Mouse (Mus musculus): ENCODE results near the gene Prune1. TPM values are rescaled to one million over a fixed set of nuclear protein-coding genes. Genes with fewer than 3 reads are reported as not detected.

Prune1 gene
- polyA plus RNA-seq, 1 experiment from 2014 or later: 24.5 TPM

Other genes with a start within 250 kb of the Prune1 start
- gene Psmd4, start 239.5 kb downstream of the Prune1 start, polyA plus RNA-seq (2015; fragmentation: Nextera tagmentation; extraction: Ambion mirVana): 198 and 214 TPM in 2 replicates
- 16.4 and 17.5 TPM in 2 replicates for gene Pip5k1a, start 175.1 kb downstream of the Prune1 start, polyA plus RNA-seq (2015; fragmentation: Nextera tagmentation; extraction: Ambion mirVana)
- gene Vps72, start 171.1 kb downstream of the Prune1 start, polyA plus RNA-seq (2015; fragmentation: Nextera tagmentation; extraction: Ambion mirVana): 98.9 and 100.0 TPM in 2 replicates
- gene Tmod4, start 157.6 kb downstream of the Prune1 start, polyA plus RNA-seq (2015; fragmentation: Nextera tagmentation; extraction: Ambion mirVana): 0.82 and 1.4 TPM in 2 replicates
- 51.7 and 54.2 TPM in 2 replicates for gene Scnm1, start 148.1 kb downstream of the Prune1 start, polyA plus RNA-seq (2015; fragmentation: Nextera tagmentation; extraction: Ambion mirVana)
- 8.8 and 9.8 TPM in 2 replicates for gene Lysmd1, start 148.0 kb downstream of the Prune1 start, polyA plus RNA-seq (2015; fragmentation: Nextera tagmentation; extraction: Ambion mirVana)
- 2.1 and 2.8 TPM in 2 replicates for gene Tnfaip8l2, start 139.7 kb downstream of the Prune1 start, polyA plus RNA-seq (2015; fragmentation: Nextera tagmentation; extraction: Ambion mirVana)
- 2.9 and 3.0 TPM in 2 replicates for gene Sema6c, start 121.6 kb downstream of the Prune1 start, polyA plus RNA-seq (2015; fragmentation: Nextera tagmentation; extraction: Ambion mirVana)
- gene Gabpb2, start 64.2 kb downstream of the Prune1 start, polyA plus RNA-seq (2015; fragmentation: Nextera tagmentation; extraction: Ambion mirVana): 5.1 and 5.4 TPM in 2 replicates
- gene Cdc42se1, start 53.3 kb downstream of the Prune1 start, polyA plus RNA-seq (2015; fragmentation: Nextera tagmentation; extraction: Ambion mirVana): 51.6 and 52.3 TPM in 2 replicates
- gene Mllt11, start 49.9 kb downstream of the Prune1 start, polyA plus RNA-seq (2015; fragmentation: Nextera tagmentation; extraction: Ambion mirVana): 11.0 and 11.5 TPM in 2 replicates
- gene Gm128, start 40.5 kb downstream of the Prune1 start, polyA plus RNA-seq (2015; fragmentation: Nextera tagmentation; extraction: Ambion mirVana): 0.24 and 0.37 TPM in 2 replicates
- gene Bnipl, start 30.9 kb downstream of the Prune1 start, polyA plus RNA-seq (2015; fragmentation: Nextera tagmentation; extraction: Ambion mirVana): 0.23 and 0.24 TPM in 2 replicates
- 24.3 TPM in 2 replicates for gene Mindy1, start 731 bp downstream of the Prune1 start, polyA plus RNA-seq (2015; fragmentation: Nextera tagmentation; extraction: Ambion mirVana)
- 0.90 and 1.1 TPM in 2 replicates for gene Anxa9, start 25.1 kb upstream of the Prune1 start, polyA plus RNA-seq (2015; fragmentation: Nextera tagmentation; extraction: Ambion mirVana)
- gene Cers2, start 32.7 kb upstream of the Prune1 start, polyA plus RNA-seq (2015; fragmentation: Nextera tagmentation; extraction: Ambion mirVana): 128 and 140 TPM in 2 replicates
- gene Setdb1, start 75.1 kb upstream of the Prune1 start, polyA plus RNA-seq (2015; fragmentation: Nextera tagmentation; extraction: Ambion mirVana): 20.1 and 21.2 TPM in 2 replicates
- gene 4930558C23Rik, start 120.8 kb upstream of the Prune1 start, polyA plus RNA-seq (2015; fragmentation: Nextera tagmentation; extraction: Ambion mirVana): not detected in 2 replicates
- gene Arnt, start 152.3 kb upstream of the Prune1 start, polyA plus RNA-seq (2015; fragmentation: Nextera tagmentation; extraction: Ambion mirVana): 28.6 and 28.7 TPM in 2 replicates
- gene Ctsk, start 217.2 kb upstream of the Prune1 start, polyA plus RNA-seq (2015; fragmentation: Nextera tagmentation; extraction: Ambion mirVana): 15.5 and 17.0 TPM in 2 replicates
- gene Ctss, start 244.7 kb upstream of the Prune1 start, polyA plus RNA-seq (2015; fragmentation: Nextera tagmentation; extraction: Ambion mirVana): 12.3 and 13.4 TPM in 2 replicates